Mouse (Mus musculus) ovary, postnatal 10 days (tissue): ENCODE measurements around the gene Rasgrp2.
A peak's percentile ranks its signal among the peaks of the same experiment; 100 is the strongest.

Experiments used
- DNase-seq: peaks from one replicate; pipeline ENCODE4 v3.0.0; 2022; ENCODE audit warnings: low spot score

The Rasgrp2 gene

DNA sequence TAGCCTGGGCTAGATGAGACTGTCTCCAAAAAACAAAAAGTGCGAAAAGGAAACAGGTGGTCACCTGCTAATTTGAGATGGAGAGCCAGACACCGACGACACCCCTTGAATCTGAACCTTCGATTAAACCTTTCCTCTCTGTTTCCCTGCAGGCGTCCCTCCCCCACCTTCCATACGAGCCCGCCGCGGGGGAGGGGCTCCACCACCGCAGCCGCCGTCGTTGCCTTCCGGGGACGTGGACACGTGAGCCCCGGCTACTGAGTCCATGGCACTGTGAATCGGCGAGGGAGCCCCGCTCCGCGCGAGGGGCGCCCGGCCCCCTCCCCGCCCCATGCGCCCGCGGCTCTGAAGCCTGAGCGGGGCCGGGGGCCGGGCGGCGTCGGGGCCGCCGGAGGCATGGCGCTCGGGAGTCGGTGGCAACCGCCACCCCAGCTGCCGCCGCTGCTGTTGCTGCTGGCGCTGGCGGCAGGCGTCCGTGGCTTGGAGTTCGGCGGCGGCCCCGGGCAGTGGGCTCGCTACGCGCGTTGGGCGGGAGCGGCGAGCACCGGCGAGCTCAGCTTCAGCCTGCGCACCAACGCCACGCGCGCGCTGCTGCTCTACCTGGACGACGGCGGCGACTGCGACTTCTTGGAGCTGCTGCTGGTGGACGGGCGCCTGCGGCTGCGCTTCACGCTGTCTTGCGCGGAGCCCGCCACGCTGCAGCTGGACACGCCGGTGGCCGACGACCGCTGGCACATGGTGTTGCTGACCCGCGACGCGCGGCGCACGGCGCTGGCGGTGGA is 28.7 kb downstream of the Rasgrp2 start:
- peak; percentile 29 for DNase-seq

DNA sequence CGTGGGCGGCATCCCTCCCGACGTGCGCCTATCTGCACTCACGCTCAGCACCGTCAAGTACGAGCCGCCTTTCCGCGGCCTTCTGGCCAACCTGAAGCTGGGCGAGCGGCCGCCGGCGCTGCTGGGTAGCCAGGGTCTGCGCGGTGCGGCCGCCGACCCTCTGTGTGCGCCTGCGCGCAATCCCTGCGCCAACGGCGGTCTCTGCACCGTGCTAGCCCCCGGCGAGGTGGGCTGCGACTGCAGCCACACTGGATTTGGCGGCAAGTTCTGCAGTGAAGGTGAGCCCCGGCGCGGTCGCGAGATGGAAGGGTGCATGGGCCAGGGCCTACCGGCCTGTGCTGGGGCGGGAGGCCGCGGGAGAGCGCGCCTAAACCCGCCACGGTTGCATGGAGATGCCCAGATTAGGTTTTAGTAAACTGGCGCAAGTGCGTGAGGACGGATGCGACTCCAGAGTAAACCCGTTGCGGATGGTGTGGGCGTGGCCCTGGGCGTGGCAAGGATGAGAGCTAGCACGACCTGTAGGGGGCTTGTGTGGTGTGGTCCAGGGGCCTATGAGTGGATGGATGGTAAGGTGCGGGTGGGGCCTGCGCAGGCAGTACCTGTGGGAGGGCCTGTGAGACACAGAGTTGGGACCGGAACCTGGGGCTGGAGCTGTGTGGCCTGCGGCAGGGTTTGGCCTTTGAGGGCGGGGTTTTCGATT is 29.5 kb downstream of the Rasgrp2 start:
- DNase-seq: no peak

DNA sequence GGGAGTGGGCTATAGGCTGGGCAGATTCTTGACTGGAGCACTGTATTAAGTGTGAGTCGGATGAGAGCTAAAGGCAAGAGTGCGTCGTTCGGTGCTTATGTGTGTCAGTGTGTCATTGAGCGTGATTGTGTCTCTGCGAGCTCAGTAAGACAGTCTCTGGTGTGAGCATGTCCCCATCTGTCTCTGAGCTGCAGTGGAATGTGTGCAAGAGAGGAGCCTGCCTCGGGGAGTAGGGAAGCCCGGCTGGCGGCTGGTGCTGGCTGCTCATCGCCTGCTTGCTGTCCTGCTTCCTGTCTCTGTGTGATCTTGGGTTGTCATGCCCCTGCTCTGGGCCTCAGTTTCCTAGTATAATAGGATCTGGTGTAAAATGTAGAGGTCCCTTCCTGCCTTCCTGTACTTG is 43.9 kb downstream of the Rasgrp2 start:
- DNase-seq: no peak

DNA sequence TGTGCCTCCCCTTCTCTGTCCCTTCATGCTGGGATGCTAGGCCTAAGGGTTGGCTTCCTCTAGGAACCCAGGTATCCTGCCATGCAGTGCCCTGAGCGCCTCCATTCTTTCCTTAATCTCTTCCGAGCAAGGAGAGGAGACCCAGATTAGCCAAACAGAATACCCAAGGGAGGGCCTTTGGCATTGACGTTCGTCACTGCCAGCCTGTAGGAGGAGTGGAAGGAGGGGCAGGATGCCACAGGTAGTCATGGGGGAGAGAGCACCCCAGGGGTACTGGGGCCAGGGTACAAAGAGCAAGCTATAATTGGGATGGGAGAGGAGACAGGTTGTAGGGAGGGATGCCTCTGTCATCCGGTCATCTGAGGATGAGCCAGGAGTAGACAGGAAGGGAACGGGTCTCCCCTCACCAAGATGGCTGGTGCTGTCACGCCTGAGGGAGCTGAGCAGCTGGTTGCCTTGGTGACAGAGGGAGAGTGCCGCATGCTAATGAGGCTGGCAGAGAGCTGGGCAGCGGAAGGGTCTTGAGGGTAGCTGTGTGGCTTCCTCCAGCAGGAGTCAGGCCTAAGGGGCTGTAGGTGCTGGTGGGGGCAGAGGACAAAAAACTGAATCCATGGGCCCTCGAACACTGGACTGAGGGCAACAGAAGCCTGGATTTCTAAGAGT is 46.8 kb downstream of the Rasgrp2 start:
- no peak for DNase-seq

DNA sequence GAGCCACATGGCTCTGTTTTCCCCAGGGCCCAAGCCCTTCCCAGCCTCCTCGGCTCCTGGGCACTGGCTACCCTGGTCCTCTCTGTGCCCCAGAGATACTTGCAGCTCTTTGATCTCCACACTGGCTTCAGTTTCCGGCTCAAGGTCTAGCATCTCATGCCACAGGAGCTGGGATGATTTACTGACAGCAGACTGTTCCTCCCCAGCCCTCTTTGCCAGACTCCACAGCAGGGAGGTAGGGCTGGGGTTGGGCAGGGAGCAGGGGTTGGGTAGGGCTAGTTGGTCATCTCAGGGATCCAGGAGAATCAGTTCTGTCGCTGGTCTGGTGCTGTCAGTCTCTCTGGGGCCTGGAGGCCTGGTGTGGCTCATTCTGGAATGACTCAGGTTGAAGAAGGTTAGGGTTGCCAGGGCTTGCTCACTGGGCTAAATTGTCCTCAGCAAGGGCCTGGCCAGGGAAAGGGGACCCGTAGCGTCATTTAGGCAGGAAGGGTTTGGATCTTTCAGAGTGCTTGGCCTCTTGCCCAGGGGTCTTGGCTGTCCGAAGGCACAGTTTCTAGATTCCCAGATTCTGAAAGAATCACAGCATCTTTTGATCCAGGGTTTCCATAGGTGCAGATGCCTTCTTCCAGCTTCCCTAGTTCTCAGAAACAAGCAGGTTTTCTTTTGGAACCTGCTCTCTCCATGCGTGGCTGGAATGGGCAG is 47.7 kb downstream of the Rasgrp2 start:
- DNase-seq: no peak

DNA sequence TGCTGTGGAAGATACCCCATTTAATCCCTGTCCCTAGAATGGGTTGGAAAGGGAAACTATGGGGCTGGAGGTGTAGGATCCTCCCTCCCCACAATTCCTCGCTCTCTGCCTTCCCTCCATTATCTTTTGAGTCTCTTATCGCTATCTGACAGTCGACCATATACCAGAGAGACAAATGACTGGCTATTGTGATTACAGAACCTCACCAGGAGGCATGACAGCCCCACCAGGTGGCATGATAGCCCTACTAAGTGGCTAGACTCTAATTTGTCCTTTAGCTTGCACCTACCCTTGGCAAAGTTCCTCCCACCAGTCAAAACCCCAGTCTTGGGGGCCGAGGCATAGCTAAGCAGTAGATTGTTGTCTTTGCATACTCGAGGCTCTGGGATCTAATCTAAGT is 49.6 kb downstream of the Rasgrp2 start:
- no peak for DNase-seq

DNA sequence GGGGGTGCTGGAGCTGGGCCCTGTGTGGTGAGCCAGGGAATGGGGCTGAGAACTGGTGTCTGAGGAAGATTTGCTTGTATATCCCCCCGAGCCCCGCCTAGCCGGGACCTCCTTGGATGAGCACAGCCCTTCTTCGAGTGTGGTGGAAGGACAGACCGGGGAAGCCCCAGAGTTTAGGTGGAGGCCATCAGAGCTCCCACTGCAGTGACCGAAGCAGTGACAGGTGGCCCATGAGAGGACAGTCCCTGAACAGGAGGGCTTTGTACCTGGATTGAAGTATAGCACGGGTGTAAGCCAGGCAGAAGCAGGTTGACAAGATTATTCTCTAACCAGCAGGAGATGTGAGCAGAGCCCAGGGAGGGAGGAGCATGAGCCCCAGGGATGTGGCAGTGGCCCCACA is 50.7 kb downstream of the Rasgrp2 start:
- DNase-seq: no peak

DNA sequence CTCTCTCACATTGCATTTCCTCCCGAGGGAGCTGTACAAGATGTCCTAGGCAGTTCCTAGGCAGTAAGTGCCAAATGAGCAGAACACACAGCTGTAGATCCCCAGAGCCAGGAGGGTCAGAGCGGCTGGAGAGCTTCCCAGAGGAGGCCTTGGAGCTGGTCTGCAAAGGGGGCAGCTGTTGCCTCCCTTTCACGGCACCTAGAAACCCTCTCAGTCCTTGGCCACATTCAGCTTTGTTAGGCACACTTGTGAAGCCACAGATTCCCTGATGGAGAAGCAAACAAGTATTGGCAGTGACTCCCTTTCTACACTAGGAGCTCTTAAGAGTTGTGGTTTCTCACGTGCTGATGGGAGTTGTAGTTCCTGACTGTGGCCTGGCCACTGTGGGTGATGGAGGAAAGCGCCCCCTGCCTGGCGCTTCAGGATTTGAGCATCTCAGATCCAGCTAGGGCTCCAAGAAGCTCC is 52.9 kb downstream of the Rasgrp2 start:
- peak; percentile 40 for DNase-seq

DNA sequence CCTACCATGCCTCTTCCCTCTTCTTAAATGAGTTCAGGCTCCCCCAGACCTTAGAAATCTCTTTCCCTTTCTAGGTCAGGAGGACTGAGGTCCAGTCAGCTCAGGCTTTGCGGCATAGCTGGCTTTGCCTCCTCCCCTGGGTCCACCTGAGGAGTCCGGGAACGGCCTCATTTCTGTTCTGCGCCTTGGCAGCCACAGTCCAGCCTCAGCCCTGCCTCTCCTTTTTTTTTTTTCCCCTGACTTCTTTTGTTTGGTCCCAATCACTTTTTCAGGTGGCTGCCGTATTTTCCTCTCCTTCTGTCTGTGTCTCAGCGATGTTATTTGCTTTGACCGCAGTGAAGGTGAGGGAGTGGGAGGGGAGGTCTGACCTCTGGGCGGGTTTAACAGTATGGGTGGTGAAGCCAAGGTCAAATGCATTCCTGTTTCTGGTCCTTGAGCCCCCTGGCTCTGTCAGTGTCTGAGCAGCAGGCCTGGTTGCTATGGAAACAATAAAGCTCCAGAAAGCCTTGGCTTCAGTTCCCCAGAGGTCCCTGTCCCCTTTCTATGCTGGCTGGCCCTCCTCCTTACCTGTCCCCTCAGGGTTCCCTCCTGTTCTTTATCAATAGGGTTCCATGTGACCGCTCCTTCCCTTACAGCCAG is 53.7 kb downstream of the Rasgrp2 start:
- DNase-seq: no peak

DNA sequence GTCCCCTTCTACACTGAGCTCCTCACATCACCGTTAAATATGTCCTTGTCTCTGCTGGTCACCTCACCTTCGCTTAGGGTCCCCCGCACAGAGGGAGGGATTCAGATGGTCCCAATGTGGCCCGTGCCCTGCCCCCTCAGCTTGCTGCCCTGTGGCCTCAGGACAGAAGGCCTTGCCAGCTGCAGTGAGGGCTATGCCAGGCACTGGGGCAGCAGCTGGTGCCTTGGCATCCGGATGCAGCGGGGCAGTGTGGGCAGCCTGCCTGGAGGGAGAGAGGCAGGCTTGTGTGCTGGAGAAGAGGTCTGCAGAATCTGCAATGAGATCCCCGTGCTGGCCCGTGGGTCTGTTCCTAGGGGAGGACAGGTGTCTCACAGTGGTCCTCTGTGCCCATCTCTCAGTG is 54.2 kb downstream of the Rasgrp2 start:
- no peak for DNase-seq

DNA sequence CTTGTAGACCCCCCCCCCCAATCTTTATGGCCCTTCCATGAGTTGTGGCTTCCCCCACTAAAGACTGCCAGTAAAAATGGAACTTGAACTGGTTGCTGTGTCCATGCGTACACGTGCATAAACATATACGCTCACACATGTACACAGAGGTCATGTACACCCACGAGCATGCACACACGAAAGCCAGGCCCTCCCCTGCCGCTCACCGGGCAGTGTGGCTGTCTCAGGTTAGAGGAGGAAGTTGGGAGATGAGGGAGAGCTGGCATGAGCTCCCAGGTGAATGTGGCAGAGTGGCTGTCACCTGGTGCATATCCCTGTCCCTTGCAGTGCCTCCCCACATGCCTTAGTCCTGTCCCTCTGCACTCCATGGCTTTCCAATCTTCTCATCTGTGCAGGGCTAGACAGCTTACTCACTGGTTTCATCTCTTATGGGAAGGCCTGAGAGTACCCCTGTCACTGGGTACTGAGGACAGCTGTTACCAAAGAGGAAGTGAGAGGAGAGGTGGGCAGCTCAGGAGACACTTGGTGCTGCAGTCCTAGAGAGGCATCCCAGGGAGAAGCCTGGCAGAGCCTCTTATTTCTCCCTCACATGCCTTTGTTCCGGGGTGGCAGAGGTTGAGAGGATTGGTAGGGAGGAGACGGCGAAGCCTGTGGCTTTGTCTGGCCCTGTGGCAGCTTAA is 55.0 kb downstream of the Rasgrp2 start:
- DNase-seq: no peak

DNA sequence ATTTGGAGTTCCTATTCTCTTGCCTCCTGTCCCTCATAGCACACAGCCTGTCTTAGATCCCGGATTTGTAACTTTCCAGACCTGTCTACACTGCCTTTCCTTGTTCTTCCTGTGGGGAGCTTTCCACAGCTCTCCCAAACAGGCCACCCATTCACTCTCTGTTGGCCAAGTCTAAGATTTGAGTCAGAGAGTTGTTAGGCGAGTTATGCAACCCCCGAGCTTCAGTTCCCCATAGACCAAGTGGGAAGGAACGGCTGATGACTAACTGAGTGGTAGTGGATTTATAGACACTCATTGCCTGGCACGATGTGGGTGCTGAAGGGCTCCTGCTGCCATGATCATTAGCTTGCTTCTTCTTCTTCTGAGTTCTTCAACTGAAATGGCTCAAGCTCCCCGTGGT is 60.4 kb downstream of the Rasgrp2 start:
- DNase-seq: no peak

DNA sequence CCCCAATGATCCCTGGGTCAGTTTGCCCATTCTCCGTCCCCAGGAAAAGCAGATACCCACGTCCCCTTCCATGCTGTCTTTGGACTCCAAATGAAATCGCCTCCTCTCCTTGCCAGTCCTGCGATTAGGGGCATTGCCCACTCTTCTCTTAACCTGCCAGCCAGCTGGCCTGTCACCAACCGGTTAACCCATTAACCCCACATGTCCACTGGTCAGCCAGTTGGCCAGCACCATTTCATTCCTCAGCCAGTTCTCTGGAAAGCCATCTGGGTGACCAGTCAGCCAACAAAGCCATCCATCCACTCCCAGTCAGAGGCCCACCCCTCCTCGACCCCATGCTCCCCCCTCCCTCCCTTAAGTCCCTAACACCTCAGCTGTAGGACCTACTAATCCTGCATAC is 63.7 kb downstream of the Rasgrp2 start:
- DNase-seq: no peak

DNA sequence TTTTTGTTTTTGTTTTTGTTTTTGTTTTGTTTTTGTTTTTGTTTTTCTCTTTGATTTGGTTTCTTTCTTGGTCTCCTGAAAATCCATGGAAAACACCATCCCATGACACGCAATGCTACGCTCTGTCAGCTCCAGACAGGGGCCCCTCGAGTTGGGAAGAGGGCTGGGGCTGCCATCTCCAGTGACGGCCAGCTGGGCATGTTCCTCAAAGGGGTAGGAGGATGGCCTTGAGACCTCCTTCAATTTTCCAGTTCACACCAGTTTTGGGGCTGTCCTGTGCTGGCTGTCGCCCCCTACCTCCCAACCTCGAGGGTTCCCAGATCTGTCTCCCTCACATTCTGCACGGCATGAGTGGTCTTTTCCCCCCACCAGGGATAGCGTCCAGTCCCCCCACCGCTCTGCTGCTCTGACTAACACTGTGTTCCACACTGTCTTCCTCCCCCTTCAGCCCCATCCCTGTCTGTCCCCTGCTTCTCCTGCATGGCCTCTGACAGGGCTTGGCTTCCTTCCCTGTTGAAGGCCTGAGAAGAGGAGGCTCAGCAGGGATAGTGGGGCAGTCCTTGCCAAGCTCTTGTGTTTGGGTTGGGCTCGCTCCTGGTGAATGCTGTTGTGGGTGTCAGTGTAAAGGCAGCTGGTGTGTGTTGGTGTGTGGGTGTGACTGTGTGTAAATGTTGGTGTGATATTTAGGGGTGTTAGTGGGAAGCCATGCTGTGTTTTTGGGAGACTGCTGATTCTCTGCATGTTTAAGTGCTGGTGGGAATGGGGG is 65.3 kb downstream of the Rasgrp2 start:
- DNase-seq: no peak
